Mouse (Mus musculus) stomach, embryonic 14.5 days (tissue): ENCODE results near the gene E130309D02Rik. TPM values are rescaled to one million over a fixed set of nuclear protein-coding genes. Genes with fewer than 3 reads are reported as not detected.

Experiments
- ATAC-seq: fragments of 200-750 bp; cut with Nextera tagmentation; 2 replicates; pipeline ENCODE4 v1.8.0; 2017; ENCODE audit warnings: low read depth, moderate TSS enrichment; ENCODE audit not compliant: insufficient number of reproducible peaks, insufficient read depth, low FRiP score
- H3K27ac ChIP-seq: fragments of 300-500 bp; sonication (generic); 2 replicates; pipeline ENCODE4 v1.5.1; 2014; ENCODE audit warnings: mild to moderate bottlenecking, low read length, moderate library complexity, mixed read lengths
- H3K27me3 ChIP-seq: fragments of 300-500 bp; sonication (generic); 2 replicates; pipeline ENCODE4 v1.6.1; 2014; ENCODE audit warnings: low read length, control low read depth, mixed read lengths; ENCODE audit not compliant: control insufficient read depth, insufficient read depth
- H3K36me3 ChIP-seq: fragments of 300-500 bp; sonication (generic); 2 replicates; pipeline ENCODE4 v1.6.1; 2014; ENCODE audit warnings: mild to moderate bottlenecking, control low read depth, low read length, moderate library complexity, mixed read lengths; ENCODE audit not compliant: control insufficient read depth, insufficient read depth
- H3K4me1 ChIP-seq: fragments of 300-500 bp; sonication (generic); 2 replicates; pipeline ENCODE4 v1.6.1; 2014; ENCODE audit warnings: low read length, control low read depth, mixed read lengths; ENCODE audit not compliant: control insufficient read depth, insufficient read depth
- H3K4me2 ChIP-seq: fragments of 300-500 bp; sonication (generic); replicated peaks from 2 replicates; pipeline ENCODE4 v1.6.1; 2014; ENCODE audit warnings: low read depth, low read length, control low read depth
- H3K4me3 ChIP-seq: fragments of 300-500 bp; sonication (generic); 2 replicates; pipeline ENCODE4 v1.5.1; 2014; ENCODE audit warnings: low read depth, low read length, control low read depth
- H3K9ac ChIP-seq: fragments of 300-500 bp; sonication (generic); replicated peaks from 2 replicates; pipeline ENCODE4 v1.6.1; 2014; ENCODE audit warnings: low read depth, mild to moderate bottlenecking, control low read depth, low read length, moderate library complexity, mixed read lengths
- H3K9me3 ChIP-seq: fragments of 300-500 bp; sonication (generic); 2 replicates; pipeline ENCODE4 v1.6.1; 2016; ENCODE audit warnings: low read depth, low read length, control low read depth; ENCODE audit not compliant: control insufficient read depth
- WGBS: fragments of 180-500 bp; shearing (Covaris S2); extraction: QIAGEN DNeasy Blood & Tissue Kit; methylation state at CpG from one replicate; pipeline ENCODE4 v1.1.7; 2014; 5-methylcytosine and 5-hydroxymethylcytosine counted together
- polyA plus RNA-seq: library from polyadenylated mRNA; unstranded; fragments of >200 nt; fragmentation: Nextera tagmentation; extraction: Ambion mirVana; gene quantifications from 2 replicates; pipeline ENCODE4 v1.2.1, GENCODE M21; 2014

Gene E130309D02Rik
- polyA plus RNA-seq, 1 experiment from 2014 or later = 26.0 TPM

DNA sequence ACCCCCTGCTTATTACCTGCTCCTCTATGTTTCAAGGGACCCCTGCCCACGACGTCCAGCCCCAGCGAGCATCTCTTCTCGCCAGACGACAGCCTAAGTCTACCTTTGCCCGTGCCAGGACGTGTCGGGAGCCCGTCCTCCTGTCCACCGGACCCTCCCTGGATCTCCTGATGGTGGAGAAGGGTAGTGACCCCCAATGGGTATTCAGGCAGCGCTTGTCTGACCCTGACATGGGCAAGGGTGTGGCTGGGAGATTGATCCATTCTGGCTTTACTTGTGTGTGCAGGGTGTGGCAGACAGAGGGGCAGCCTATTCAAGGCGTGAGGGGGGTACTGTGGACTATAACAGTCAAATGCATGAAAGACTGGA is 45.0 kb downstream of the E130309D02Rik start:
- ATAC-seq = peak; percentile 53
- WGBS = 3% methylated on average over 12 of the region's 12 CpGs
- H3K4me3 ChIP-seq = peak overlapping the region; percentile 73
- H3K27ac ChIP-seq = 0 out of 2 replicates have a peak overlapping the region, but pooled peaks have one; percentile 10
- no peaks in the 10 kb centered on the region for H3K9me3 ChIP-seq
- H3K27me3 ChIP-seq = no peaks in the 10 kb centered on the region
- peak overlapping the region; percentile 73 for H3K9ac ChIP-seq
- peak overlapping the region; percentile 92 for H3K4me2 ChIP-seq
- no peaks in the 10 kb centered on the region for H3K36me3 ChIP-seq
- 0 out of 2 replicates have a peak, but pooled peaks cover 6% of the 10 kb centered on the region for H3K4me1 ChIP-seq

- H3K9ac ChIP-seq = peak within 1 kb of the TSS; percentile 73
- WGBS = under 1% methylated on average over 66 of the region's 79 CpGs
- H3K9me3 ChIP-seq = no peaks in the 10 kb centered on the region
- peak within 1 kb of the TSS; percentile 92 for H3K4me2 ChIP-seq
- peak within 1 kb of the TSS; percentile 73 for H3K4me3 ChIP-seq
- ATAC-seq = peak; percentile 83
- no peaks in the 10 kb centered on the region for H3K36me3 ChIP-seq
- no peaks in the 10 kb centered on the region for H3K27me3 ChIP-seq
- H3K4me1 ChIP-seq = 0 out of 2 replicates have a peak, but pooled peaks cover 6% of the 10 kb centered on the region
- peak within 1 kb of the TSS; percentile 15; the same call in 1 of the 2 replicates for H3K27ac ChIP-seq
Observed at GRCm38 (mm10) chr5:143269363-143270150, 45.6 kb downstream of the E130309D02Rik start, which contains the start of gene Zfp316. TSS of gene Zfp316 (minus strand) at chr5:143270022.

GRCm38 (mm10) chr5:143268985-143269362 is 46.2 kb downstream of the E130309D02Rik start:
- H3K9ac ChIP-seq = peak overlapping the region; percentile 73
- no peak for ATAC-seq
- 0 out of 2 replicates have a peak, but pooled peaks cover 6% of the 10 kb centered on the region for H3K4me1 ChIP-seq
- peak overlapping the region; percentile 73 for H3K4me3 ChIP-seq
- H3K4me2 ChIP-seq = peak overlapping the region; percentile 92
- H3K27me3 ChIP-seq = no peaks in the 10 kb centered on the region
- WGBS = 25% methylated on average over 8 of the region's 8 CpGs
- H3K27ac ChIP-seq = no peak overlapping the region
- no peaks in the 10 kb centered on the region for H3K9me3 ChIP-seq
- peaks cover 2% of the 10 kb centered on the region for H3K36me3 ChIP-seq

DNA sequence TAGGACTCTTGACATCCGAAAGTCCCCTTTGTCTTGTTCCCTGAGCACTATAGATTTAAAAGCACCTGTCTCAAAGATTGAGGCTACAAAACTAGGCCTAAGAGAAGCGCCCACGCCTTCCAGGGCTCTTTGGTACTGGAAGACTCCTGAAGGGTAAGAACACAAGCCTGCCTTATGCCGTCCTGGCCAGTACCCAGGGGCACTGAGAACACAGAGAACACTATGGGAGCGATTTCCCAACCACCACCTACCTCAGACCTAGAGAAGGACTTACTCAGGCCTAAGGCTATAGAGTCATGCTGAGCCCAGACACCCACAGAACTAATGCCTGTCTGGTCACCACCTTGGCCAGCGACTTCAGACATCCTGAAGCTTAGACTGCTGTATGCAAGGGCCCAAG is 48.4 kb downstream of the E130309D02Rik start:
- no peak overlapping the region for H3K9ac ChIP-seq
- no peak for ATAC-seq
- 85% methylated on average over 6 of the region's 6 CpGs for WGBS

GRCm38 (mm10) chr5:143265409-143265808 is 49.8 kb downstream of the E130309D02Rik start:
- no peak for ATAC-seq
- Histone ChIP-seq H3K4me2 (no peak overlapping the region), H3K27ac (no peak overlapping the region), H3K27me3 (no peaks in the 10 kb centered on the region), H3K36me3 (peaks cover 19% of the 10 kb centered on the region), H3K4me3 (no peak overlapping the region), H3K9ac (no peak overlapping the region), H3K9me3 (no peaks in the 10 kb centered on the region), H3K4me1 (0 out of 2 replicates have a peak, but pooled peaks cover 4% of the 10 kb centered on the region)
- 64% methylated on average over 1 of the region's 1 CpGs for WGBS

More for the DNA sequence above, 48.4 kb downstream of the E130309D02Rik start:
- H3K36me3 ChIP-seq = peaks cover 17% of the 10 kb centered on the region
- H3K4me2 ChIP-seq = no peak overlapping the region
- H3K9me3 ChIP-seq = no peaks in the 10 kb centered on the region
- H3K4me1 ChIP-seq = 0 out of 2 replicates have a peak, but pooled peaks cover 6% of the 10 kb centered on the region
- H3K27ac ChIP-seq = no peak overlapping the region
- no peaks in the 10 kb centered on the region for H3K27me3 ChIP-seq
- H3K4me3 ChIP-seq = no peak overlapping the region

- ATAC-seq = no peak
- no peaks in the 10 kb centered on the region for H3K9me3 ChIP-seq
- H3K4me2 ChIP-seq = no peak overlapping the region
- no peak overlapping the region for H3K27ac ChIP-seq
- H3K9ac ChIP-seq = no peak overlapping the region
- peaks cover 19% of the 10 kb centered on the region for H3K36me3 ChIP-seq
- no peak overlapping the region for H3K4me3 ChIP-seq
- WGBS = 94% methylated on average over 10 of the region's 10 CpGs
- no peaks in the 10 kb centered on the region for H3K27me3 ChIP-seq
- 0 out of 2 replicates have a peak, but pooled peaks cover 4% of the 10 kb centered on the region for H3K4me1 ChIP-seq
Observed at GRCm38 (mm10) chr5:143264689-143265088, 50.5 kb downstream of the E130309D02Rik start.

GRCm38 (mm10) chr5:143261636-143262035 is 53.5 kb downstream of the E130309D02Rik start:
- Histone ChIP-seq H3K4me1 (no peaks in the 10 kb centered on the region), H3K9me3 (no peaks in the 10 kb centered on the region), H3K27ac (no peak overlapping the region), H3K9ac (no peak overlapping the region), H3K36me3 (peaks cover 19% of the 10 kb centered on the region), H3K4me3 (no peak overlapping the region), H3K27me3 (peaks cover 10% of the 10 kb centered on the region), H3K4me2 (no peak overlapping the region)
- ATAC-seq = no peak
- WGBS = 95% methylated on average over 8 of the region's 8 CpGs

GRCm38 (mm10) chr5:143255802-143256201 is 59.4 kb downstream of the E130309D02Rik start:
- H3K4me3 ChIP-seq = no peak overlapping the region
- no peak for ATAC-seq
- H3K4me2 ChIP-seq = no peak overlapping the region
- H3K9me3 ChIP-seq = no peaks in the 10 kb centered on the region
- 95% methylated on average over 5 of the region's 5 CpGs for WGBS
- no peak overlapping the region for H3K27ac ChIP-seq
- H3K4me1 ChIP-seq = 0 out of 2 replicates have a peak, but pooled peaks cover 8% of the 10 kb centered on the region
- peaks cover 4% of the 10 kb centered on the region for H3K36me3 ChIP-seq
- no peak overlapping the region for H3K9ac ChIP-seq
- peaks cover 56% of the 10 kb centered on the region for H3K27me3 ChIP-seq
